Mouse (Mus musculus): ENCODE measurements around the gene Cd5. TPM values are rescaled to one million over a fixed set of nuclear protein-coding genes. Genes with fewer than 3 reads are reported as not detected.

Cd5 gene
- polyA plus RNA-seq, 1 experiment from 2014 or later: not detected

DNA sequence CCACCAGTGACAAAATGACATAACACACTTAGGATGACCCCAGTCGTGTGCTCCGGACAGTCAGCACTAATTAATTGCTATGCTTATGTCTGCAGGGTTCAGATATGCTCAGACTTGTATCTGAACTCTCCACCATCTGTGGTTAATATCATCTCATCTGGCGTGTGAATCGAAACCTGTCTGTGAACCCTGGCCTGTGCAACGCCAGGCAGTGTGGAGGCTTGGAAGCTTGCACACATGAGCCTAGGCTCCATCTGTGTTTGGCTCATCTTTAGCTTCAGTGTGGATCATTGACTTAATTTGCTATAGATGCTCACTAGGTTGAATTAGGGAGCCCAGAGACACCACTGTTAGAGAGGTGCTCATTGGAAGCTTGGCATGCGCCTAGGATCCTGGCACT is 23.7 kb upstream of the Cd5 start:
- 89% methylated on average over 6 of the region's 6 CpGs for WGBS
- H3K4me2 ChIP-seq (replicated peaks; ENCODE audit: low read depth, low read length): no peak overlapping the region
- H3K9me3 ChIP-seq (ENCODE audit: control insufficient read depth, low read length): no peaks in the 10 kb centered on the region
- no peaks in the 10 kb centered on the region for H3K36me3 ChIP-seq (ENCODE audit: control insufficient read depth, insufficient read depth, low read length)
- no peak for DNase-seq (ENCODE audit: low spot score)
- no peak overlapping the region for H3K27ac ChIP-seq (ENCODE audit: low read depth, low read length)
- H3K4me3 ChIP-seq (ENCODE audit: low read depth, low read length): no peak overlapping the region
- no peaks in the 10 kb centered on the region for H3K27me3 ChIP-seq (ENCODE audit: control insufficient read depth, insufficient read depth, low read length)
- H3K9ac ChIP-seq (ENCODE audit: low read depth, low read length): no peak overlapping the region
- ATAC-seq (ENCODE audit: low FRiP score): no peak
- H3K4me1 ChIP-seq (replicated peaks; ENCODE audit: control insufficient read depth, insufficient read depth, low read length): 0 out of 2 replicates have a peak, but pooled peaks cover 4% of the 10 kb centered on the region

GRCm38 (mm10) chr19:10761794-10762415 is 23.1 kb upstream of the Cd5 start:
- H3K36me3 ChIP-seq (ENCODE audit: control insufficient read depth, insufficient read depth, low read length): no peaks in the 10 kb centered on the region
- no peak overlapping the region for H3K4me3 ChIP-seq (ENCODE audit: low read depth, low read length)
- 0 out of 2 replicates have a peak, but pooled peaks cover 4% of the 10 kb centered on the region for H3K4me1 ChIP-seq (replicated peaks; ENCODE audit: control insufficient read depth, insufficient read depth, low read length)
- ATAC-seq (ENCODE audit: low FRiP score) (no peak), DNase-seq (ENCODE audit: low spot score) (no peak)
- no peak overlapping the region for H3K27ac ChIP-seq (ENCODE audit: low read depth, low read length)
- H3K9ac ChIP-seq (ENCODE audit: low read depth, low read length): no peak overlapping the region
- H3K27me3 ChIP-seq (ENCODE audit: control insufficient read depth, insufficient read depth, low read length): no peaks in the 10 kb centered on the region
- WGBS: 88% methylated on average over 8 of the region's 8 CpGs
- H3K9me3 ChIP-seq (ENCODE audit: control insufficient read depth, low read length): no peaks in the 10 kb centered on the region
- no peak overlapping the region for H3K4me2 ChIP-seq (replicated peaks; ENCODE audit: low read depth, low read length)

- H3K4me2 ChIP-seq (replicated peaks; ENCODE audit: low read depth, low read length): no peak overlapping the region
- no peaks in the 10 kb centered on the region for H3K9me3 ChIP-seq (ENCODE audit: control insufficient read depth, low read length)
- H3K4me3 ChIP-seq (ENCODE audit: low read depth, low read length): no peak overlapping the region
- DNase-seq (ENCODE audit: low spot score): no peak
- H3K27ac ChIP-seq (ENCODE audit: low read depth, low read length): no peak overlapping the region
- 0 out of 2 replicates have a peak, but pooled peaks cover 4% of the 10 kb centered on the region for H3K4me1 ChIP-seq (replicated peaks; ENCODE audit: control insufficient read depth, insufficient read depth, low read length)
- no peak for ATAC-seq (ENCODE audit: low FRiP score)
- no peaks in the 10 kb centered on the region for H3K27me3 ChIP-seq (ENCODE audit: control insufficient read depth, insufficient read depth, low read length)
- 90% methylated on average over 9 of the region's 9 CpGs for WGBS
- no peaks in the 10 kb centered on the region for H3K36me3 ChIP-seq (ENCODE audit: control insufficient read depth, insufficient read depth, low read length)
- H3K9ac ChIP-seq (ENCODE audit: low read depth, low read length): no peak overlapping the region
These were observed 21.4 kb upstream of the Cd5 start for GRCm38 (mm10) chr19:10759983-10760831.

DNA sequence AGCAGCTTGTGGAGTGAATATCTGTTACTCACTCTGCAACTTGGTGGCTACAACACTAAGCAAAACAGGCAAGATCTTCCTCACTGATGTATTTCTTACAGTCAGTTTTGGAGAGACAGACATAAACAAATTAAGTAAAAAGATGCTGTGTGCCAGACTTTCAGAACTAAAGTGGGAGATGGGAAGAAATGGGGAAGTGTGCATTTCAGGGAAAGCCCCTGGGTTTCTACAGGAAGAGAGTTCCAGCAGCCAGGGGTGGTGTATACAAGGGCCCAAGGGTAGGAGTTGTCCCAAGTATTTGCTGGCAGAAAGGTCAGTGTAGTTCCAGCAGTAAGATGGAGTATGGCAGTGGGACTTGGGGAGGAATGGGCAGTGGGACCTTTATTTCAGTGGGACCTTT is 20.7 kb upstream of the Cd5 start:
- Histone ChIP-seq H3K9ac (ENCODE audit: low read depth, low read length) (no peak overlapping the region), H3K27me3 (ENCODE audit: control insufficient read depth, insufficient read depth, low read length) (no peaks in the 10 kb centered on the region), H3K36me3 (ENCODE audit: control insufficient read depth, insufficient read depth, low read length) (no peaks in the 10 kb centered on the region), H3K4me1 (replicated peaks; ENCODE audit: control insufficient read depth, insufficient read depth, low read length) (0 out of 2 replicates have a peak, but pooled peaks cover 4% of the 10 kb centered on the region), H3K4me2 (replicated peaks; ENCODE audit: low read depth, low read length) (no peak overlapping the region), H3K9me3 (ENCODE audit: control insufficient read depth, low read length) (no peaks in the 10 kb centered on the region), H3K4me3 (ENCODE audit: low read depth, low read length) (no peak overlapping the region), H3K27ac (ENCODE audit: low read depth, low read length) (no peak overlapping the region)
- no peak for DNase-seq (ENCODE audit: low spot score)
- ATAC-seq (ENCODE audit: low FRiP score): no peak

GRCm38 (mm10) chr19:10758708-10759107 is 19.9 kb upstream of the Cd5 start:
- ATAC-seq (ENCODE audit: low FRiP score) (0 out of 2 replicates have a peak, but pooled peaks have one; percentile 25), DNase-seq (ENCODE audit: low spot score) (peak; percentile 15)
- Histone ChIP-seq H3K4me1 (replicated peaks; ENCODE audit: control insufficient read depth, insufficient read depth, low read length) (0 out of 2 replicates have a peak, but pooled peaks cover 4% of the 10 kb centered on the region), H3K36me3 (ENCODE audit: control insufficient read depth, insufficient read depth, low read length) (no peaks in the 10 kb centered on the region), H3K4me3 (ENCODE audit: low read depth, low read length) (no peak overlapping the region), H3K27ac (ENCODE audit: low read depth, low read length) (no peak overlapping the region), H3K4me2 (replicated peaks; ENCODE audit: low read depth, low read length) (no peak overlapping the region), H3K9me3 (ENCODE audit: control insufficient read depth, low read length) (no peaks in the 10 kb centered on the region), H3K9ac (ENCODE audit: low read depth, low read length) (0 out of 2 replicates have a peak overlapping the region, but pooled peaks have one; percentile 15), H3K27me3 (ENCODE audit: control insufficient read depth, insufficient read depth, low read length) (no peaks in the 10 kb centered on the region)
- WGBS: 38% methylated on average over 6 of the region's 6 CpGs

DNA sequence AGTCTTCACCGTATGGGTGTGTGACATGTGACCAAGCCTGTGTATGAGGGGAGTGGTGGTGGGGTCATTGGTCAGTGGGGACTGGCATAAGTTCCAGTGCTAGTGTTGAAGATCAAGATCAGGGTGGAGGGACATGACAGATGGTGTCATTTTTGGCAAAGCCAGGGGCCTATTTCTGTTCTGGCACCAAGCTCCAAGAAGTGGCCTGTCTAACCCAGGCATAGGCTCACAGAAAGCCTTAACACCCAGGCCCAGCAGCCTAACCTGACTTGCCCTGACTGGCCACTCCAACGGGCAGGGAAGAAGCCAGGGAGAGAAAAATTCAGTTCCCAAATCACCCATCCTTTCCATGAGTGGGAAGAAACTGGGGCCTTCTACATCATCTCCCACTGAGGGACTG is 18.7 kb upstream of the Cd5 start:
- Histone ChIP-seq H3K9ac (ENCODE audit: low read depth, low read length) (no peak overlapping the region), H3K4me1 (replicated peaks; ENCODE audit: control insufficient read depth, insufficient read depth, low read length) (0 out of 2 replicates have a peak, but pooled peaks cover 4% of the 10 kb centered on the region), H3K4me2 (replicated peaks; ENCODE audit: low read depth, low read length) (no peak overlapping the region), H3K4me3 (ENCODE audit: low read depth, low read length) (no peak overlapping the region), H3K27ac (ENCODE audit: low read depth, low read length) (no peak overlapping the region), H3K27me3 (ENCODE audit: control insufficient read depth, insufficient read depth, low read length) (no peaks in the 10 kb centered on the region), H3K9me3 (ENCODE audit: control insufficient read depth, low read length) (no peaks in the 10 kb centered on the region), H3K36me3 (ENCODE audit: control insufficient read depth, insufficient read depth, low read length) (no peaks in the 10 kb centered on the region)
- 96% methylated on average over 2 of the region's 2 CpGs for WGBS
- DNase-seq (ENCODE audit: low spot score) (no peak), ATAC-seq (ENCODE audit: low FRiP score) (no peak)

DNA sequence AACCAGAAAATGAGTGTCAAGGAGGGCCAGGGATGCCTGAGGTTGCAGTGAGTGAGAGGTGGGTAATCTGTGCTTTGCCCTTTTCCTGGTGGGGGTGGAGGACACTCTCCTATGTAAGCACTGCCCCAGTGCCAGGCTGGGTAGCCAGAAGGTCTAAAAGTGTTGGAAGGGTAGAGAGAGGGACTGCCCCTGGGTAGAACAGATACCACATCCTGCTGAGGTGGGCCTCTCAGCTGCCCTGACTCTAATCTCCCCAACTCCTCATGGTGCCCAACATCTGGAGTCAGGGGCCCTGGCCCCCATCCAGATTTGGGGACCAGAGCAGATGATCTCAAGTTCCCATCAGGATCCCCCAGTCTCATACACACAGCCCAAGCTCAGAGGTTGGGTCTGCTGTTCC is 18.3 kb upstream of the Cd5 start:
- ATAC-seq (ENCODE audit: low FRiP score) (no peak), DNase-seq (ENCODE audit: low spot score) (no peak)
- Histone ChIP-seq H3K4me2 (replicated peaks; ENCODE audit: low read depth, low read length) (no peak overlapping the region), H3K9me3 (ENCODE audit: control insufficient read depth, low read length) (no peaks in the 10 kb centered on the region), H3K4me1 (replicated peaks; ENCODE audit: control insufficient read depth, insufficient read depth, low read length) (0 out of 2 replicates have a peak, but pooled peaks cover 4% of the 10 kb centered on the region), H3K27ac (ENCODE audit: low read depth, low read length) (no peak overlapping the region), H3K9ac (ENCODE audit: low read depth, low read length) (no peak overlapping the region), H3K4me3 (ENCODE audit: low read depth, low read length) (no peak overlapping the region), H3K27me3 (ENCODE audit: control insufficient read depth, insufficient read depth, low read length) (no peaks in the 10 kb centered on the region), H3K36me3 (ENCODE audit: control insufficient read depth, insufficient read depth, low read length) (no peaks in the 10 kb centered on the region)

- WGBS: 97% methylated on average over 5 of the region's 5 CpGs
- ATAC-seq (ENCODE audit: low FRiP score): no peak
These were observed 13.8 kb upstream of the Cd5 start for GRCm38 (mm10) chr19:10752646-10753045.

DNA sequence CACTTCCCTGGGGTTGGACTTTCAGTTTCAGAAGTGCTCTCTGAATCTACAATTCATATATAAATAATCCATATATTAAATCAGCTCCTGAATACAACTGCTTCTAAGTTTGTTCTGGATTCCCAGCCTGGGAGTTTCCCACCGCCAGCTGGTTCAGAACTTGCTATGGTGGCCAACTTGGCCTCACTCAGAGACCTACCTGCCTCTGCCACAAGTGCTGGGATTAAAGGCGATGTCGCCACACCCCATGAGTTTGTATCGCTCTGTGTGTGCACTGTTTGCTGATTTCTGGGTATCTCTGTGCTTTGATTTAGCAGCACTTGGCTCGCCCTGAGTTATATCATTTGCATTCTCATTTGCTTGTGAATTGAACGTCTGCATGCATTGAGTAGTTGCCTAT is 13.3 kb upstream of the Cd5 start:
- no peak overlapping the region for H3K4me2 ChIP-seq (replicated peaks; ENCODE audit: low read depth, low read length)
- no peaks in the 10 kb centered on the region for H3K27me3 ChIP-seq (ENCODE audit: control insufficient read depth, insufficient read depth, low read length)
- H3K9me3 ChIP-seq (ENCODE audit: control insufficient read depth, low read length): no peaks in the 10 kb centered on the region
- no peaks in the 10 kb centered on the region for H3K4me1 ChIP-seq (replicated peaks; ENCODE audit: control insufficient read depth, insufficient read depth, low read length)
- H3K4me3 ChIP-seq (ENCODE audit: low read depth, low read length): no peak overlapping the region
- DNase-seq (ENCODE audit: low spot score): no peak
- no peak overlapping the region for H3K27ac ChIP-seq (ENCODE audit: low read depth, low read length)
- H3K36me3 ChIP-seq (ENCODE audit: control insufficient read depth, insufficient read depth, low read length): no peaks in the 10 kb centered on the region
- 86% methylated on average over 6 of the region's 6 CpGs for WGBS
- H3K9ac ChIP-seq (ENCODE audit: low read depth, low read length): no peak overlapping the region
- ATAC-seq (ENCODE audit: low FRiP score): no peak

More at GRCm38 (mm10) chr19:10752646-10753045, 13.8 kb upstream of the Cd5 start:
- H3K9me3 ChIP-seq (ENCODE audit: control insufficient read depth, low read length): no peaks in the 10 kb centered on the region
- no peak overlapping the region for H3K9ac ChIP-seq (ENCODE audit: low read depth, low read length)
- no peak overlapping the region for H3K27ac ChIP-seq (ENCODE audit: low read depth, low read length)
- no peak overlapping the region for H3K4me2 ChIP-seq (replicated peaks; ENCODE audit: low read depth, low read length)
- DNase-seq (ENCODE audit: low spot score): no peak
- H3K4me1 ChIP-seq (replicated peaks; ENCODE audit: control insufficient read depth, insufficient read depth, low read length): no peaks in the 10 kb centered on the region
- H3K4me3 ChIP-seq (ENCODE audit: low read depth, low read length): no peak overlapping the region
- no peaks in the 10 kb centered on the region for H3K36me3 ChIP-seq (ENCODE audit: control insufficient read depth, insufficient read depth, low read length)
- no peaks in the 10 kb centered on the region for H3K27me3 ChIP-seq (ENCODE audit: control insufficient read depth, insufficient read depth, low read length)
